Mouse (Mus musculus): ENCODE results near the gene Gm44596. TPM values are rescaled to one million over a fixed set of nuclear protein-coding genes. Genes with fewer than 3 reads are reported as not detected.

The Gm44596 gene
- polyA plus RNA-seq, 1 experiment: not detected

DNA sequence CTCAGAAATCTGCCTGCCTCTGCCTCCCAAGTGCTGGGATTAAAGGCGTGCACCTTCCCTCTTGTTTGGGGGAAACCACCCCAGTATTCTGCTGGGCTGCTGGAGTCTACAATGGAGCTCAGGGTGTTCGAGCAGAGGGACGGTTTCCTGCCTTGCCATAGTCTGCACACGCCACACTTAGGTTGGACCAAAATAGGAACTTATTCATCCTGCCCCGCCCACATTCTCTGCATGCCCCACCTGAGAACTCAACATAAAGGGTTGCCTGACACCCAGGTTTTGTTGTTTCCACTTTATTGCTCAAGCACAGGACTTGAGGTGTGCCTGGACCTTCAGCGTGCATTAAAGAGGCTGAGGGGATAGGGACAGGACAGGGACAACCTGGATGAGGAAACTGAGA is 54.5 kb downstream of the Gm44596 start:
- Histone ChIP-seq H3K4me3 (ENCODE audit: insufficient read depth, low read depth, low read length) (no peak overlapping the region), H3K27ac (replicated peaks; ENCODE audit: low read depth, low read length) (no peak overlapping the region), H3K4me1 (ENCODE audit: control insufficient read depth, insufficient read depth, insufficient read length, low read length) (peaks cover 8% of the 10 kb centered on the region)

- Histone ChIP-seq H3K4me1 (ENCODE audit: control insufficient read depth, insufficient read depth, insufficient read length, low read length) (peaks cover 17% of the 10 kb centered on the region), H3K4me3 (ENCODE audit: insufficient read depth, low read depth, low read length) (no peak overlapping the region), H3K27ac (replicated peaks; ENCODE audit: low read depth, low read length) (no peak overlapping the region)
These were observed 57.1 kb downstream of the Gm44596 start for GRCm38 (mm10) chr6:128432356-128432915.

GRCm38 (mm10) chr6:128433566-128433965 is 58.3 kb downstream of the Gm44596 start:
- peaks cover 17% of the 10 kb centered on the region for H3K4me1 ChIP-seq (ENCODE audit: control insufficient read depth, insufficient read depth, insufficient read length, low read length)
- H3K4me3 ChIP-seq (ENCODE audit: insufficient read depth, low read depth, low read length): no peak overlapping the region

DNA sequence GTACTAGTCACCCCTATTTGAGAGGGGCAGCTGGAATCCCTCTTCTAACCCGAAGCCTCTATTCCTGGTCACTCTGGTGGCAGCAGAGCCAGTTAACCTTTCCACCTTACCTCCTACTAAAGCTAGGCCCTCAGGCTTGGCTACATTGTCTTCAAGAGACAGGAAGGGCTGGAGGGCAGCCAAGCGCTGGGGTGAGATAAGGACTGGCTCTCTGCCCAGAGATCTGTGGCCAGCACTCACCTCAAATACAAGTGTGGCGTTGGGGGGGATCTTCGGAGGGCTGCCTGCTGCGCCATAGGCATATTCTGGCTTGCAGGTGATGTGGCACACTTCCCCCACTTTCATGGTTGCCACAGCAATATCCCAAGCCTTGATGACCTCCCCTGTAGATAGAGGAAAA is 60.2 kb downstream of the Gm44596 start:
- Histone ChIP-seq H3K27ac (replicated peaks; ENCODE audit: low read depth, low read length) (no peak overlapping the region; the same call in 1 of the 2 replicates), H3K4me3 (ENCODE audit: insufficient read depth, low read depth, low read length) (no peak overlapping the region), H3K4me1 (ENCODE audit: control insufficient read depth, insufficient read depth, insufficient read length, low read length) (peaks cover 20% of the 10 kb centered on the region)

More at GRCm38 (mm10) chr6:128433566-128433965, 58.3 kb downstream of the Gm44596 start:
- no peak overlapping the region for H3K27ac ChIP-seq (replicated peaks; ENCODE audit: low read depth, low read length)

GRCm38 (mm10) chr6:128436356-128437005 is 61.2 kb downstream of the Gm44596 start:
- Histone ChIP-seq H3K4me3 (ENCODE audit: insufficient read depth, low read depth, low read length) (no peak overlapping the region), H3K27ac (replicated peaks; ENCODE audit: low read depth, low read length) (no peak overlapping the region), H3K4me1 (ENCODE audit: control insufficient read depth, insufficient read depth, insufficient read length, low read length) (peaks cover 20% of the 10 kb centered on the region)

DNA sequence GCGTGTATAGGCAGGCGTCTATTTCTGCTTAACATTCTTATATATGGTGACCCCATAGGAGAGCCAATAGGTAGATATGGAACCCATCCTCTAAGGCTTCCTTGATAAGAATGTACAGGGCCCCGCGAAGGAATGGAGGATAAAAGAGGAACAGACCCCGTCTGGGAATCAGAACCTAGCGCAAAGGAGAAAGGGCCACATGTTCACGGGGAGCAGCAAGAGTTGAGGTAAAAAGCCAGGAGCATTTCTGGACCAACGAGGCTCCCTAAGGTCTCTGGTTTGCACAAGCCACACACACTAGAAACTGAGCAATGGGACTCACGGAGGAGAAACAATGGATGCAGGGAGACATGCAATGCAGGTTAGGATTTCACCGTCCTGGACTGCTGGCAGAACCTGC is 62.0 kb downstream of the Gm44596 start:
- peaks cover 20% of the 10 kb centered on the region for H3K4me1 ChIP-seq (ENCODE audit: control insufficient read depth, insufficient read depth, insufficient read length, low read length)
- H3K4me3 ChIP-seq (ENCODE audit: insufficient read depth, low read depth, low read length): peak overlapping the region; percentile 97
- no peak overlapping the region for H3K27ac ChIP-seq (replicated peaks; ENCODE audit: low read depth, low read length)

DNA sequence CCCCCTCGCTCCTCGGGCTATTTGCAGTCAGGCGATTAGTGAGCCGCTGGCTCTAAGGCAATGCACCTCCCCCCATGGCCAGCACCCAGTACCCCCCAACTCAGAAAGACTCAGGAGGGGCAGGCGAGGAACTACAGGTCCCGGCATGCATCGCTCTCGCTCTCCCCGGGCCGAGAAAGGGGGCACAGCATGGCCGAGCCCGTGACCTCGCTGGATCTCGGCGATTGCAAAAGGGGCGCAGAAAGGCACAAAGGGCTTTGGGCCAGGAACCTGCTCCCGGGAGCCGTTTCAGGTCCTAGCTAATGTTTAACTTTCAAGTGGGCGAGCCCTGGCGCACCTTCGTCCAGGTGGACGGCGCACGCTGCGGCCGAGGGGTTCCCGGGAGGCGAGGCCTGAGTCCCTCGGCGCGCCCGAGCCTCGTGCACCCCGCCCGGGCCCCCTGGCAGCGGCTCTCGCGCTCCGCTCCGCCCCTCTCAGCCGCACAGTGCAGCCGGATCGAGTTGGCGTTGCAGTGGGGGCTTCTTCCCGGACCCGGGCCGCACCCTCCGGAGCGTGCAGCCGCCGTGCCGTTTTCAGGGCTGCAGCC is 62.5 kb downstream of the Gm44596 start:
- Histone ChIP-seq H3K4me3 (ENCODE audit: insufficient read depth, low read depth, low read length) (peak overlapping the region; percentile 97), H3K27ac (replicated peaks; ENCODE audit: low read depth, low read length) (peak overlapping the region; percentile 55), H3K4me1 (ENCODE audit: control insufficient read depth, insufficient read depth, insufficient read length, low read length) (peaks cover 16% of the 10 kb centered on the region)

DNA sequence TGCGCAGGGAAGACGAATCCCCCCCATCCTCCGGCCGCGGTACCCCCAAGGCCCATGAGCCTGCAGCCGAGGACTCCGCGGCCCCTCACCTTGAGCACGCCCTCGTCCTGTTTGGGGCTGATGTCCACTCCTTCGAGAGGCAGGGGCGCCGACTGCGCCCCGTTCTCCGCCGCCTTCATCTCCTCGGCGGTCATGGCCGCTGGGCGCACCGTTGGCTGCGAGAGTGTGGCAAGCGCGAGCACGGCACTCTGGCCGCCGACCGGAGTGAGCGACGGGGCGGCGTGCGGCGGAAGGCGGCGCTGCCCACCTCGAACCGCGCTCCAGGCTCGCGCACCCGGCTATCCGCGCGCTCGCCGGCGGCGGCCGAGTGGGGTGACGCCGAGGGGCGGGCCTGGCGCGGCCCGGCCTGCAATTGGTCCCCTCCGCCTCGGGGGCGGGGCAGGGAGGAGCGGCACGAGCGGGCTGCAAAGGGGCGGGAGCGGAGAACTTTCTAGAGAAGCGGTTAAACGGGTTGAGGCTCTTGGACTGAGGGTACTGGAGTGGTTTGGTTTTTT is 63.1 kb downstream of the Gm44596 start, which contains the start of gene Fkbp4:
Gene Fkbp4 (minus strand): TSS at position 361 of the 554 bp plus-strand sequence.
- peak within 1 kb of the TSS; percentile 97 for H3K27ac ChIP-seq (replicated peaks; ENCODE audit: low read depth, low read length)
- peak within 1 kb of the TSS; percentile 97 for H3K4me3 ChIP-seq (ENCODE audit: insufficient read depth, low read depth, low read length)
- peaks cover 14% of the 10 kb centered on the region for H3K4me1 ChIP-seq (ENCODE audit: control insufficient read depth, insufficient read depth, insufficient read length, low read length)

- Histone ChIP-seq H3K4me3 (ENCODE audit: insufficient read depth, low read depth, low read length) (peak overlapping the region; percentile 73), H3K4me1 (ENCODE audit: control insufficient read depth, insufficient read depth, insufficient read length, low read length) (peaks cover 12% of the 10 kb centered on the region), H3K27ac (replicated peaks; ENCODE audit: low read depth, low read length) (peak overlapping the region; percentile 97)
These were observed 63.6 kb downstream of the Gm44596 start for GRCm38 (mm10) chr6:128438871-128439341.

DNA sequence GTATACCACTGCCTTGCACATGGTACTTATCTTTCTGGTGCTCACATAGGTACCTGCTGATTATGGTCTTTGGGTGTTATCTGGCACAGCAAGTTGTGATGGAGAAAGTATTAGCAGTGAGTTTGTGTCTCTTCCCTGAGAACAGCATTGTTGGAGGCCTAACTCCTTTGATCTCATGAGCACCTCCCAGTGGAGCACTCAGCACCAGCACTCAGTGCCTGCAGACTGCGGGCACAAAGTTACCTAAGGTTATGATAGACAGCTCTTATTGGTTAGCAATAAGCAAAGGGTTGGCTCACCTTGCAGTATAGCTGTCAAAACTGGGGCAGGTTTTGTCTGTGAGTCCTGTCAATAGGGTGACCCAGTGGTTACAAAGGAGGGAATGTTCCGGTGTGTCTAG is 64.9 kb downstream of the Gm44596 start:
- Histone ChIP-seq H3K4me3 (ENCODE audit: insufficient read depth, low read depth, low read length) (no peak overlapping the region), H3K27ac (replicated peaks; ENCODE audit: low read depth, low read length) (no peak overlapping the region), H3K4me1 (ENCODE audit: control insufficient read depth, insufficient read depth, insufficient read length, low read length) (peaks cover 12% of the 10 kb centered on the region)

DNA sequence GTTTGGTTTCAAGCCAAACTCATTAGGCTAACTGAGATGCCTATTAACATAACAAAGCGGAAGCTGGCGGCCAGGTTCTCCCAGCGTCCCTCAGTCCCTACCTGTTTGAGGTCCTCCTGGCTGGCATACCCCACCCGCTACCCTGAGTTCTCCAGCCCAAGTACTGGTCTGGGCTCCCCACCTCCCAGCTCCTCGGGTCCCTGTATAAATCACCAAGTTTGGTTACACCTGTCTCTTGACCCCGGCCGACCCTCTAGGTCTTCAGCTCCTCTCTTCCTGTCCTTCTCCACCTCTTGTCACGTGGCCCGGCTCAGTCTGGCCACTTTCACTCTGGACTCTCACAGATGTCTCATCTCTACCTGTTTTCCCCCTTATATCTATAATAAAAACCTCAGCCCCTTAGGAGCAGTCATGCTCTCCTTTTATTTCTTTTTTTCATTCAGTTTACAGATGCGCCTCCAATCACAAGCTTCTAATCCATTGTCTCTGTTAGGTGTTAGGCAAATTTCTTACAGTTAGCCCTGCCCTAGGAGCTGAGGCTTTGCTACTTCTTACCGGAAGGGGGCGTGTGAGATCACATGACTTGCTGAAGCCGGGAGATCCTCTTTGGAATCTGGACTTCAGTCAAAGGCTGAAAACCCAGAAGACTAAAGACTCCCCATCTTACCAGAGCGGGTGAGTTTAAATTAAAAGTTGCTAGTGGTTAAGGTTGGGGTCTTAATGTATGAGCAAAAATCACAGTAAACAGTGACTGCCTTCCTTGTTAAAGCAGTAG is 70.6 kb downstream of the Gm44596 start:
- H3K4me1 ChIP-seq (ENCODE audit: control insufficient read depth, insufficient read depth, insufficient read length, low read length): no peaks in the 10 kb centered on the region
- H3K4me3 ChIP-seq (ENCODE audit: insufficient read depth, low read depth, low read length): no peak overlapping the region
- no peak overlapping the region for H3K27ac ChIP-seq (replicated peaks; ENCODE audit: low read depth, low read length)

DNA sequence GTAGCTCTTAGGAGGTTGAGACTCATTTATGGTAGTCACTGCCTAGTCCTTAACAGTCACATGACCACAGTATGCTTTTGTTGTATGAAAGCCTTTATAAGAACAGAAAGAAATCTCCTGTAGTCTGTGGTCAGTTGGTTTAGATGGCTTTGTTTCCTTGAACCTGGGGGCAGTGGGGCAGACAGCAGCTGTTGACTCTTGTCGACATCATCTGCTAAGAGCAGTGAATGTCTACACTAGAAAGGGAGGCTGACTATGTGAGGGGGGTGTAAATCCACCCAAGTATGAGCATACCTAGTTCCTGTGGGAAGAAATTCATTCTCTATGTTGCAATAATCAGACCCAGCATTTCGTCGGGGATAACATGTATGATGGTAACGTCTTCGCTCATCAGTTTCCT is 71.8 kb downstream of the Gm44596 start:
- Histone ChIP-seq H3K4me1 (ENCODE audit: control insufficient read depth, insufficient read depth, insufficient read length, low read length) (no peaks in the 10 kb centered on the region), H3K27ac (replicated peaks; ENCODE audit: low read depth, low read length) (no peak overlapping the region), H3K4me3 (ENCODE audit: insufficient read depth, low read depth, low read length) (no peak overlapping the region)

DNA sequence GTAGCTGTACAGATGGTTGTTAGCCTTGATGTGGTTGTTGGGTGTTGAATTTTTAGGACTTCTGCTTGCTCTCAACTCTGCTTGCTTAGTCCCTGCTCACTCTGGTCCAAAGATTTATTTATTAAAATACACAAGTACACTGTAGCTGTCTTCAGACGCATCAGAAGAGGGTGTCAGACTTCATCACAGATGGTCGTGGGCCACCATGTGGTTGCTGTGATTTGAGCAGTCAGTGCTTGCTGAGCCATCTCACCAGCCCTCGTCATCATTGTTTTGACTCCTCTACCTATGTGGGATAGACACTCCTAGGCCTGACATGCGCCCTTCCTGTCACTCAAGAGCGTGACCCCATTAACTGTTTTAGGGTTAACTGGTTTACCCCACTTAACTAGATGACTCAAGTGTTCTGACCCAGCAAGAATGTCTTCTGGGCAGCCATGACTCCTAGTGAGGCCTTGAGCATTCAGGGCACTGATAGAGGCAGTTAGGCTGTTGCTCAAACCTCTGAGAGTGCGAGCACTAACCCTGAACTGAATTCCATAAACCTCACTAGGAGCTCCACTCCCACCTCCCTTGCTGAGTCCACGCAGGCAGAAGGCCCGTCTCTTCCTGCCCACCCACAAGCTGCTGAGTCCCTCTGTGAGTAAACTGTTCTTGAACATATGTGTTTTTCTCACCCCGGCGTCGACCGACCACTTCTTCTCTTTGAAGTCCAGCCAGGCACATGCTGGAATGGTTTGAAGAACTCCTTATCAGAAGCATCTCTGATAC is 80.7 kb downstream of the Gm44596 start:
- no peaks in the 10 kb centered on the region for H3K4me1 ChIP-seq (ENCODE audit: control insufficient read depth, insufficient read depth, insufficient read length, low read length)
- no peak overlapping the region for H3K27ac ChIP-seq (replicated peaks; ENCODE audit: low read depth, low read length)

More for the DNA sequence above, 80.7 kb downstream of the Gm44596 start:
- H3K4me3 ChIP-seq (ENCODE audit: insufficient read depth, low read depth, low read length): no peak overlapping the region
